Mouse (Mus musculus): ENCODE results near the gene Scml4. TPM values are rescaled to one million over a fixed set of nuclear protein-coding genes. Genes with fewer than 3 reads are reported as not detected.
A peak's percentile ranks its signal among the peaks of the same experiment; 100 is the strongest.

Gene Scml4
- polyA plus RNA-seq, 1 experiment, result 1.3 TPM

DNA sequence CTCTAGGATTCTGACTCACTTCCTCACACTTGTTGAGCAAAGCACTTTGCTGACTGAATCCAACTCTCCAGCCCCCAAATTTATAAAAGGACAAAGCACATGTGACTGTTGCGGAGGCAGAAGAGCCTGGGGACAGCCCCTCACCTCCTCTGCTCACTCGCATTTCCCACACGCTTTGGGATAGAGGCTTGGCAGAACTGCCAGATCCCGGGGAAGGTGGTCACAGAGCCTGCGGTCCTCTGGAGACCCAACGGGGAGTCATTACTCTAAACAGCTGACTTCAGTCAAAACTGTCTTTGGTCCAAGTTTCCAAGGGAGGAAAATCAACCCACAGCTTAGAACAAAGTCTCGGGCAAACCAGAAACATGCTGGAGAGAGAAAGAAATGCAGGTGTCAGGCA lies 79.5 kb downstream of the Scml4 start:
- TF ChIP-seq CTCF (IDR thresholded peaks at IDR 0.05; ENCODE audit: extremely low read depth, insufficient read depth, low read length), result no peak
- TF ChIP-seq POLR2A (IDR thresholded peaks at IDR 0.05; ENCODE audit: extremely low read depth, insufficient read depth, low read length), result no peak
- Histone ChIP-seq H3K4me1 (ENCODE audit: control insufficient read depth, insufficient read depth, low read length) (no peaks in the 10 kb centered on the region), H3K27ac (ENCODE audit: insufficient read depth, low read length) (no peak overlapping the region), H3K4me3 (ENCODE audit: insufficient read depth, low read length) (no peak overlapping the region)

DNA sequence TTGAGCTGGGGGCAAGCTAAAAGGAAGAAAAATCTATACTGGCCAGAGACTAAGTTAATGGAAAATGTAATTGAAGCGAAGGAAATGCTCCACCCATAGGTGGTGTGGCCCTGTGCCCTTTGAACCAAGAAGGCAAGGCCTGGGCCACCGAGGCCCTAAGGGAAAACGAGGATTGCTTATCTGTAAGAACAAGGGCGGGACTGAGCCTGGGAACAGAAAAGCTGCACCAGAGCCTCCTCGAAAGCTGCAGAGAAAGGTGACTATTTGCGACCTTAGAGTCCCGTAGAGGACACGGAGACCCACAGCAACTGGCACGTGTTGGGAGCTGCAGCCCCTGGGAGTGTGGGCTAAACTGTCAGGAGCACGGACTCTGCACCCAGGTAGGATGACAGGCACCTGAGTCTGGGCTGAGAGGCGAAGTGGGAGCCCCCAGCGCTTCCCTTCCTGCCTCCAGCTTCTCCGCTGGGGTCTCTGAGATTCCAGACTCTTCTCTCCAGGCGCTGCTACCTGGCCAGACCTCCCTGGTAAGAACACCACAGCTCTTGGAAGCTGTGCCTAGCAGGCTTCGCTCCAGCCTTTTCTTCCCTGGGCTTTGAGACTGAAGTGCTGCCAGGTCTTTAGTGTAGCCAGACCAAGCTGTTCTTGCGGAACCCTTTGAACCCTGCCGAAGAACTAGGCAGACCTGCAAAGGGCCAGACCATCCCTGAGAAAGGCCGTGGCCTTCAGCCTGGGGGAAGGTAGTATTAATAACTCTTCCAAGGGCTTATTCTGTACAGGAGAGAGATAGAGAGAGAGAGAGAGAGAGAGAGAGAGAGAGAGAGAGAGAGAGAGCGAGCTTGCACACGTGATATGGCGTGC lies 80.3 kb downstream of the Scml4 start:
- TF ChIP-seq POLR2A (IDR thresholded peaks at IDR 0.05; ENCODE audit: extremely low read depth, insufficient read depth, low read length) (no peak), CTCF (IDR thresholded peaks at IDR 0.05; ENCODE audit: extremely low read depth, insufficient read depth, low read length) (no peak)
- Histone ChIP-seq H3K4me3 (ENCODE audit: insufficient read depth, low read length) (no peak overlapping the region), H3K27ac (ENCODE audit: insufficient read depth, low read length) (no peak overlapping the region), H3K4me1 (ENCODE audit: control insufficient read depth, insufficient read depth, low read length) (no peaks in the 10 kb centered on the region)

DNA sequence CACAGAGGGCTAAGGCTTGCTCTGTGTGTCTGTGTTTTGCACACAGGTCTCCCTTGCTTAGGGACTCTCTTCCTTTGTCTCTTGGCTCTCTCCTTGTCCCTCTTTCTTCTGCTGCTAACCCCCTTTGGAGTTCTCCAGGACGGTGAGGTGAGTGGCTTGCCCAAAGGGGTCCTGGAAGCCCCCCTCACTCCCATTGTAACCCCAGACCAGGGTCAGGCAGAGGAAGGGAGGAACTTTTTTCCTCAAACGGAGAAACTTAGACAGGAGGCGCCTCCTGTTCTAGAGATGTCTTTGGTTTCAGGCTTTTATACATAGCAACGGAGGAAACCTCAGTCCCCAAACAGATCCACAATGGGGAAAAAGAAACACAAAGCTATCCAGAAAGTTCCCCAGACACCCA lies 81.1 kb downstream of the Scml4 start:
- Histone ChIP-seq H3K4me3 (ENCODE audit: insufficient read depth, low read length) (no peak overlapping the region), H3K27ac (ENCODE audit: insufficient read depth, low read length) (no peak overlapping the region), H3K4me1 (ENCODE audit: control insufficient read depth, insufficient read depth, low read length) (no peaks in the 10 kb centered on the region)
- TF ChIP-seq POLR2A (IDR thresholded peaks at IDR 0.05; ENCODE audit: extremely low read depth, insufficient read depth, low read length), result no peak
- no peak for TF ChIP-seq CTCF (IDR thresholded peaks at IDR 0.05; ENCODE audit: extremely low read depth, insufficient read depth, low read length)

DNA sequence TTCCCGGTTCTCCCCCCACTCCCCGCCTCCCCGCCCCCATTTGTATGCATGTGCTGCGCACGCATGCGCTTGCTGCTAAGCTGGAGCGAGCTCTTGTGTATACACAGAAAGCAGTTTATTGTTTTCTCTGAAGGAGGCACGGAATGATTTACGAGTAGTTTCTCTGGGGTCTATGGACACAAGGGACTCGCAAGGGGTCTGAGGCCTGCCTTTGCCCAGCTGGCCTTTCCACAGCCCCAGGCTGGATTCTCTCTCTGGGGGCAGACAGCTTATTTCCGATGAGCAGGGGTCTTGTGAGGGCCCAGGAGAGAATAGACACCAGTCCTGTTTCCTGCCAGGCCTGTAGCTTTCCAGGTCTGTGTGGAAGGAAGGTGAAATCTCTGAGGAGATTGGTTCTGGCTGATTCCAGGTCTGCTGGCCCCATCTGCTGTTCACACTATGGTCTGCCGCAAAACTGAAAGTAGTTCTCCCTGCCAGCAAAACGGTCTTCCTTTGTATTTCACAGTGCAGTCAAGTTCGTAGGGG lies 81.6 kb downstream of the Scml4 start:
- Histone ChIP-seq H3K4me1 (ENCODE audit: control insufficient read depth, insufficient read depth, low read length) (no peaks in the 10 kb centered on the region), H3K4me3 (ENCODE audit: insufficient read depth, low read length) (no peak overlapping the region), H3K27ac (ENCODE audit: insufficient read depth, low read length) (no peak overlapping the region)
- TF ChIP-seq CTCF (IDR thresholded peaks at IDR 0.05; ENCODE audit: extremely low read depth, insufficient read depth, low read length) (peak; percentile 80), POLR2A (IDR thresholded peaks at IDR 0.05; ENCODE audit: extremely low read depth, insufficient read depth, low read length) (no peak)

DNA sequence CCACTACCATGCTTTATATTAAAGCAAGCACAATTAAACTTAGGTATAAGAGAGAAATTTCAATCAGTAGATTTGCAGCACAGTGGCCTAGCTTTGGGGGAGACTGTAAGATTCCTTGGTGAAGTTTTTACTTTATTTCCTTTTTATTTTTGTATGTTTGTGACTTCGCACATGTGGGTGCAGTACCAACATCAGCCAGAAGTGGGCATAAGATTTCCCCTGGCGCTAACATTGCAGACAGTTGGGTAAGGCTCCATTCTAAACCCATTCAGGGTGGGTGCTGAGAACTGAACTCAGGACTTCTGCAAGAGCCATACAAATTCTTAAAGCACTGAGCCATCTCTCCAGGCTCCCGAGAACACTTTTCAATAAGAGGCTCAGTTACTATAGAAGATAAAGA lies 82.1 kb downstream of the Scml4 start:
- TF ChIP-seq CTCF (IDR thresholded peaks at IDR 0.05; ENCODE audit: extremely low read depth, insufficient read depth, low read length) (peak; percentile 30; the same call in 1 of the 2 replicates), POLR2A (IDR thresholded peaks at IDR 0.05; ENCODE audit: extremely low read depth, insufficient read depth, low read length) (no peak)
- no peak overlapping the region for H3K27ac ChIP-seq (ENCODE audit: insufficient read depth, low read length)
- no peak overlapping the region for H3K4me3 ChIP-seq (ENCODE audit: insufficient read depth, low read length)
- no peaks in the 10 kb centered on the region for H3K4me1 ChIP-seq (ENCODE audit: control insufficient read depth, insufficient read depth, low read length)

DNA sequence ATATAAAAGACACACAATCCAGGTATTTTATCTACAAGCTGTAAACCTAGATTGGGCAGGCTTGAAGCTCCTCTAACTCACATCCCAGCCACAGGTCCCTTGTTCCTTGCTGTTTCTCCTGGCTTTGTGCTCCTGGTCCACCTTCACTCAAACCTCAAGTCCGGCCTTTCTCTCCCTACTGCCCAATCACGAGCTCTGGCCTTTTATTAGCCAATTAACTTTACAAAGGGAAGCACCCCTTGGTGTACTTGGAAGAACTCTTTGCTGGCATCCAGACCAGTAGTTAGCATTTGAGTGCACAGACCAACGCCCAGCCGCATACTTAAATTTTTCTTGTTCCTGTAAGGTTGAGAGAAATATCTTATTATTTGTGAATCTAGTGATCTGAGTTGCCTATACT lies 85.1 kb downstream of the Scml4 start:
- no peak for TF ChIP-seq CTCF (IDR thresholded peaks at IDR 0.05; ENCODE audit: extremely low read depth, insufficient read depth, low read length)
- TF ChIP-seq POLR2A (IDR thresholded peaks at IDR 0.05; ENCODE audit: extremely low read depth, insufficient read depth, low read length), result no peak
- H3K27ac ChIP-seq (ENCODE audit: insufficient read depth, low read length), result no peak overlapping the region
- H3K4me1 ChIP-seq (ENCODE audit: control insufficient read depth, insufficient read depth, low read length), result no peaks in the 10 kb centered on the region
- no peak overlapping the region for H3K4me3 ChIP-seq (ENCODE audit: insufficient read depth, low read length)

DNA sequence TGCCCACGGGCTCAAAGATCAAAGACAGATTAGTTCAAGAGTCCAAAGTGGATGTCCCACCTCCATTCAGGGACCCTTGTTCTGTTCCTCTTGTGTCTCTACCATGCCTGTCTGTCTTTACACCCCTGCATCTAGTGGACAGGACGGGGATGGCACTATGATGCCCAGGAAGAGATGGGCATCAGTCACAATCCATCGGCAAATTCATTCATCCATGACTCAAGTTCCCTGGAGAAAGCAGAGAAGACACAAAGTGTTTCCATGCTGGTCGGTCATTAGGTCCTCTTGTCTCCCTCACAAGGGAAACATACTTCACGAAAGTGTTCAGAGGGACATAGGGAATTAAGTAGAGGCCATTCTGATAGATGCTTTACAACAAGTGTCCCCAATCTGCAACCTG lies 87.2 kb downstream of the Scml4 start:
- no peak overlapping the region for H3K4me3 ChIP-seq (ENCODE audit: insufficient read depth, low read length)
- no peaks in the 10 kb centered on the region for H3K4me1 ChIP-seq (ENCODE audit: control insufficient read depth, insufficient read depth, low read length)
- no peak overlapping the region for H3K27ac ChIP-seq (ENCODE audit: insufficient read depth, low read length)
- TF ChIP-seq CTCF (IDR thresholded peaks at IDR 0.05; ENCODE audit: extremely low read depth, insufficient read depth, low read length) (no peak), POLR2A (IDR thresholded peaks at IDR 0.05; ENCODE audit: extremely low read depth, insufficient read depth, low read length) (no peak)

DNA sequence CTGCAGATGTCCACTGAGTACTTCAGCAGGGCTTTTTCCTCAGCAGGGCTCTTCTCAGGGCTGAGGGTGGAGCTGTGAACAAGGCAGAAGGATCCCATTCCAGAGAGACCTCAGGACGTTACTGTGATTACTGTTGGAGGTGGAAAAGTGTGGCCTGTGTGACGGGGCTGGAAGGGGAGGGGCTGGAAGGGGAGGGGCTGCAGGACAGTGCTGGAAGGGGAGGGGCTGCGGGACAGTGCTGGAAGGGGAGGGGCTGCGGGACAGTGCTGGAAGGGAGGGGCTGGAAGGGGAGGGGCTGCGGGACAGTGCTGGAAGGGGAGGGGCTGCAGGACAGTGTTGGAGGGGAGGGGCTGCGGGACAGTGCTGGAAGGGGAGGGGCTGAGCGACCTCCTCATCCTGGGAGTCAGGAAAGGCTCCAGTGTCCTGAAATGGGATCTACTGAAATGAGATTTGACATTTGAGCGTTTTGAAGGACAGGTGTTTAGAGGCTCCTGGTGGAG lies 90.1 kb downstream of the Scml4 start:
- no peak for TF ChIP-seq CTCF (IDR thresholded peaks at IDR 0.05; ENCODE audit: extremely low read depth, insufficient read depth, low read length)
- TF ChIP-seq POLR2A (IDR thresholded peaks at IDR 0.05; ENCODE audit: extremely low read depth, insufficient read depth, low read length), result no peak
- Histone ChIP-seq H3K4me3 (ENCODE audit: insufficient read depth, low read length) (no peak overlapping the region), H3K4me1 (ENCODE audit: control insufficient read depth, insufficient read depth, low read length) (no peaks in the 10 kb centered on the region), H3K27ac (ENCODE audit: insufficient read depth, low read length) (no peak overlapping the region)

DNA sequence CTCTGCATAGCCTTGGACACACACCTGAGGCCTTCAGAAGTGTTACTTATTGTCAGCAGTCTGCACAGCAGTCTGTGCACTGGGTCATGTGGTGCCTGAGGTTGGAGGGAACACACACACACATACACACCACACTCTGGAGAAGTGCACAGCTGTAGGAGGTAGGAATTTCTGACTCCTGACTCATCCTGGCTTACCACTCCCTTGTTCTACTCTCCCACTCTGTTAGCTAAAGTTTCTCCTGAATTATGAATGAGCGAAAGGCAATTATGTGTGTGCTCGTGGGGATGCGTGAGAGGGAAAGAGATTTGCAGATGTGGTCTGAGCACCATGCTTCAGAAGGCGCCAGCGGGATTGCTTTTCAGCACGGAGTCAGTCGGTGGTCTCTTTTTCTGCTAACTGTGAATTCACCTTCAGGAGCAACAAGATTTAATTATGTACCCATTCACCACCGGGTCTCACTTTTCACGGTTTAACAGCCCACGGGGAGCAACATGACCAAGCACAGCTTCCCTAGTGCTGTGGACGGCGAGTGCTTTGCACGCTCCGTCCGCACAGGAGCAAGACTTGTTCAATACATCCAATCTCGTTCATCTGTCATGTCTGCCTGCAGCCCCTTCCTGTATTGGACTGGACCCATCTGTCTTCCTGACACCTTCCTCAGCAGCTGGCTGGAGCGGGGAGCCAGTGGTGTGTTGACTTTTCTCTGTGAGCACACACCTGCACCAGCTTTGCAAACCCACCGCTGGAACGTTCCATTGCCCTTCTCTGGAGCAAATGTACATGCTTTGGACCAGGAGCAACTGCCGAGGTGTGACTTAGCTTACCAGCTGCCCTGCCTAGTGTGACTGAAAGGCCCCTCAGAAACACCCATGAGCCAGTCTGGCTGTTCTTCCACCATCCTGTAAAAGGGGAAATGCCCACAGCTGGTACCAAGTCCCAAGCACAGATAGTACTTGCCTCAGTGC lies 91.2 kb downstream of the Scml4 start:
- no peak overlapping the region for H3K4me3 ChIP-seq (ENCODE audit: insufficient read depth, low read length)
- no peaks in the 10 kb centered on the region for H3K4me1 ChIP-seq (ENCODE audit: control insufficient read depth, insufficient read depth, low read length)
- TF ChIP-seq POLR2A (IDR thresholded peaks at IDR 0.05; ENCODE audit: extremely low read depth, insufficient read depth, low read length) (no peak), CTCF (IDR thresholded peaks at IDR 0.05; ENCODE audit: extremely low read depth, insufficient read depth, low read length) (no peak)
- no peak overlapping the region for H3K27ac ChIP-seq (ENCODE audit: insufficient read depth, low read length)

Data from cortical plate, adult 2 months (tissue).